Mouse (Mus musculus) fibroblast of lung, adult 2 months (primary cell): ENCODE measurements around the gene Mrgprb4.

Experiments used
- DNase-seq: peaks from one replicate; pipeline ENCODE4 v3.0.0-alpha.2; 2011; ENCODE audit warnings: low read depth

Mrgprb4 gene

DNA sequence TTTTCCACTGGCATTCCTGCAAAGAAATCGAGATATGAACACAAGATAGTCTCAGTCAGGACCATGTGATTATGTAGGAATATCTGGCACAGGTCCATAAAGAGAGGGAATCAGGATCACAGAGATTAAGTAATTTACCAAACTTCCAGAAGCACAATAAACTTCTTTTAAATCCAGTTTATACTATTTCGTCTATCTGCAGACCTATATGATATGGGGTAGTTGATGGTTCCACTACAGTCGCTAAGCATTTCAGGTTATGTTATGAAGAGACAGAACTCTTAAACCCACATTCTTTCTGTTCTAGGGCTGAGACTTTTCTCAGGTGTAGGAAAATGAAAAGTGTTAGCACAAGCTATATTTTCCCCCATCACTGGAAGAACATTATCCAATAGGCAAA is at the start of gene Mrgprb4:
Gene Mrgprb4, minus strand, starts transcription at position 101 of the 400 bp plus-strand sequence.
- no peak for DNase-seq

DNA sequence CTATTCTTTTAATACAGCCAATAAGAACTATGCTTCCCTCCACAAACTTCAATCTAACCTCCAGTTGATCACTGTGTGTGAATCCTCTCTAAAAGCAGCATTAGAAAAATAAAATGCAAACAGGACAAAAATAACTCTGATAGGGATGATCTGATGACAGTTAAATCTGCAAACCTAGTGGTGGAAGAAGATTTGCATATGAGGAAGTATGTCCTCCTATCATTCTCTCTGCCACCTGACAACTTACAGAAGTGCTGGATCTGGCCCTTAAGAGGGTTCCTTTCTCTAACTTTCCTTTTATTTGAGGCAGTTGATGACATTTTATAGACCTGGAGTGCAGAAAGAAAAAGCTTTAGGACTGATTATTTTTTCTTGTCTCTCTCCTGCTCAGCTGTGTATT is 27.0 kb upstream of the Mrgprb4 start:
- DNase-seq: no peak

DNA sequence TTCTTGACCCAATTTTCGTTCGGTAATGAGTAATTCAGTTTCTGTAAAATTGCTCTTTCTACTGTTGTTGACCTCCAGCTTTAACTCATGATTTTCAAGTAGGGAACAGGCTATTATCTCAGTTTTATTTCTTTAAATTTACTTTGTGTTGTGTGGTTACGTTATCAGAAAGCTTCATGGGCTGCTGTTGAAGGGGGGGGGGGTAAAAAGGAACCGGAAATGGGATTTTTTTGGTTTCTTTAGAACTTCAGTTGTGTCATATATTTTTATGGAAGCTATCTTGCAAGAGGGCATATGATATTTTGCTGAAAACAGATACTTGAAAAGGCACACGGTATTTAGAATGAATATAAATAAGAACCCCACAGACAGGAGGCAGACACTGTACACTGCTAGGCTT is 26.0 kb upstream of the Mrgprb4 start:
- no peak for DNase-seq

DNA sequence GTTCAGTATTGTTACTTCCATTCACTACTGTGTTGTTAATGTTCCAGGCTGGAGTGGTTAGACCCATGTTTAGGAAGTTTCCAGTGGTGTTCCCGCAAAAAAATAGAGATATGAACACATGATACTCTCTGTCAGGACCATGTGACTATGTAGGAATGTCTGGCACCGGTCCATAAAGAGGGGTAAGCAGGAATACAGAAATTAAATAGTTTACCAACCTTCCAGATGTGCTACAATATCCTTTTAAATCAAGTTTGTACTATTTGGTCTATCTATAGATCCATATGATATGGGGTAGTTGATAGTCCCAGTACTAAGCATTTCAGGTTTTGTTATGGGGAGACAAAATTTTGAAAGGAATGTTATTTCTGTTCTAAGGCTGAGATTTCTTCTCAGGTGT is 30.2 kb downstream of the Mrgprb4 start, which contains the start of gene Mrgprb5:
Gene Mrgprb5, minus strand, starts transcription at position 101 of the 400 bp plus-strand sequence.
- DNase-seq: no peak

DNA sequence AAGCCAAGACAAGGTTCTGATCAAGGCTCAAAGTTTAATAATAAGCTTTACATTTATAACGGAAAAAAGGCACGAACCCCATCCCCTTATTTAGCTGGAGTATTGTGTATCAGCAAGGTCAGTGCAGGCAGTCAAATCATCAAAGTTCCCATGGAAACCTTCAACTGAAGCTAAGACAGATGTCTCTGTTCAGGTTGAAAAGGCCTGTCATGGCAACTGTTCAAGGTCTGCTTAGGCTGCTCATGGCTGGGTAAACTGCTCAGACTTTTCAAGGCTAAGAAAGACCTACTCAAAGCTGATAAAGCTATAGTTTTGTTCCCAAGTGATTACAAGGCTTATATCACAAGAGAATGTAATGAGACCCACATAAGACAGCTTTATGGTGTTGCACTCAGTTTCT is 31.6 kb downstream of the Mrgprb4 start:
- DNase-seq: no peak
